Mouse (Mus musculus): ENCODE measurements around the gene Slc13a3. TPM values are rescaled to one million over a fixed set of nuclear protein-coding genes. Genes with fewer than 3 reads are reported as not detected.

The Slc13a3 gene
- total RNA-seq, 2 experiments from 2014 or later, result 18.7 to 19.9 TPM

GRCm38 (mm10) chr2:165486401-165486800, 13.4 kb upstream of the Slc13a3 start:
- DNase-seq (ENCODE audit: extremely low spot score in 1 of 2, low spot score in 2 of 2), result peak in 1 of 2 experiments; percentile 66
- intact Hi-C loops (cut with DNase I), result loop anchor here (5.0 to 10.0 kb wide), 2 partner anchors 94 to 412 kb away; no protein-coding TSS in a partner anchor

- DNase-seq (ENCODE audit: extremely low spot score in 1 of 2, low spot score in 2 of 2), result no peak
- intact Hi-C loops (cut with DNase I), result loop anchor here (5.0 to 10.0 kb wide), 2 partner anchors 94 to 411 kb away; no protein-coding TSS in a partner anchor
Measured at GRCm38 (mm10) chr2:165485826-165486225, 12.8 kb upstream of the Slc13a3 start.

GRCm38 (mm10) chr2:165484152-165484551, 11.1 kb upstream of the Slc13a3 start:
- no peak for DNase-seq (ENCODE audit: extremely low spot score in 1 of 2, low spot score in 2 of 2)
- intact Hi-C loops (cut with DNase I), result loop anchor here (10.0 kb wide), 1 partner anchor 409 kb away; no protein-coding TSS in a partner anchor

GRCm38 (mm10) chr2:165482003-165482402, 9.0 kb upstream of the Slc13a3 start:
- DNase-seq (ENCODE audit: extremely low spot score in 1 of 2, low spot score in 2 of 2), result peak in 1 of 2 experiments; percentile 64
- intact Hi-C loops (cut with DNase I), result loop anchor here (10.0 kb wide), 1 partner anchor 407 kb away; no protein-coding TSS in a partner anchor

- DNase-seq (ENCODE audit: extremely low spot score in 1 of 2, low spot score in 2 of 2), result no peak
- intact Hi-C loops (cut with DNase I), result no loop called here
Measured at GRCm38 (mm10) chr2:165475850-165476249, 2.8 kb upstream of the Slc13a3 start.

GRCm38 (mm10) chr2:165475412-165475811, 2.4 kb upstream of the Slc13a3 start:
- intact Hi-C loops (cut with DNase I), result no loop called here
- no peak for DNase-seq (ENCODE audit: extremely low spot score in 1 of 2, low spot score in 2 of 2)

- intact Hi-C loops (cut with DNase I), result no loop called here
Measured at GRCm38 (mm10) chr2:165471943-165472342, 1.1 kb downstream of the Slc13a3 start.

GRCm38 (mm10) chr2:165470167-165470566, 2.9 kb downstream of the Slc13a3 start:
- intact Hi-C loops (cut with DNase I), result no loop called here
- DNase-seq (ENCODE audit: extremely low spot score in 1 of 2, low spot score in 2 of 2), result peak in 1 of 2 experiments; percentile 66

More at GRCm38 (mm10) chr2:165471943-165472342, 1.1 kb downstream of the Slc13a3 start:
- no peak for DNase-seq (ENCODE audit: extremely low spot score in 1 of 2, low spot score in 2 of 2)

- intact Hi-C loops (cut with DNase I), result no loop called here
- peak in 1 of 2 experiments; percentile 78 for DNase-seq (ENCODE audit: extremely low spot score in 1 of 2, low spot score in 2 of 2)
Measured at GRCm38 (mm10) chr2:165467824-165468452, 5.1 kb downstream of the Slc13a3 start.

- intact Hi-C loops (cut with DNase I), result no loop called here
Measured at GRCm38 (mm10) chr2:165459663-165460062, 13.4 kb downstream of the Slc13a3 start.

GRCm38 (mm10) chr2:165458189-165458588, 14.8 kb downstream of the Slc13a3 start:
- intact Hi-C loops (cut with DNase I), result no loop called here
- DNase-seq (ENCODE audit: extremely low spot score in 1 of 2, low spot score in 2 of 2), result no peak

More at GRCm38 (mm10) chr2:165459663-165460062, 13.4 kb downstream of the Slc13a3 start:
- DNase-seq (ENCODE audit: extremely low spot score in 1 of 2, low spot score in 2 of 2), result no peak

GRCm38 (mm10) chr2:165456710-165457109, 16.3 kb downstream of the Slc13a3 start:
- intact Hi-C loops (cut with DNase I), result no loop called here

GRCm38 (mm10) chr2:165452730-165453693, 20.0 kb downstream of the Slc13a3 start:
- intact Hi-C loops (cut with DNase I), result no loop called here

More at GRCm38 (mm10) chr2:165456710-165457109, 16.3 kb downstream of the Slc13a3 start:
- DNase-seq (ENCODE audit: extremely low spot score in 1 of 2, low spot score in 2 of 2), result no peak

GRCm38 (mm10) chr2:165448475-165448874, 24.6 kb downstream of the Slc13a3 start:
- intact Hi-C loops (cut with DNase I), result no loop called here
- no peak for DNase-seq (ENCODE audit: extremely low spot score in 1 of 2, low spot score in 2 of 2)

More at GRCm38 (mm10) chr2:165452730-165453693, 20.0 kb downstream of the Slc13a3 start:
- DNase-seq (ENCODE audit: extremely low spot score in 1 of 2, low spot score in 2 of 2), result no peak

GRCm38 (mm10) chr2:165444861-165445260, 28.2 kb downstream of the Slc13a3 start:
- DNase-seq (ENCODE audit: extremely low spot score in 1 of 2, low spot score in 2 of 2), result no peak
- intact Hi-C loops (cut with DNase I), result no loop called here

- intact Hi-C loops (cut with DNase I), result no loop called here
- peak in 1 of 2 experiments; percentile 85 for DNase-seq (ENCODE audit: extremely low spot score in 1 of 2, low spot score in 2 of 2)
Measured at GRCm38 (mm10) chr2:165442981-165443380, 30.0 kb downstream of the Slc13a3 start.

GRCm38 (mm10) chr2:165441613-165442012, 31.4 kb downstream of the Slc13a3 start:
- intact Hi-C loops (cut with DNase I), result no loop called here
- DNase-seq (ENCODE audit: extremely low spot score in 1 of 2, low spot score in 2 of 2), result no peak

GRCm38 (mm10) chr2:165439613-165440012, 33.4 kb downstream of the Slc13a3 start:
- intact Hi-C loops (cut with DNase I), result no loop called here

GRCm38 (mm10) chr2:165438881-165439280, 34.1 kb downstream of the Slc13a3 start:
- intact Hi-C loops (cut with DNase I), result no loop called here
- no peak for DNase-seq (ENCODE audit: extremely low spot score in 1 of 2, low spot score in 2 of 2)

More at GRCm38 (mm10) chr2:165439613-165440012, 33.4 kb downstream of the Slc13a3 start:
- no peak for DNase-seq (ENCODE audit: extremely low spot score in 1 of 2, low spot score in 2 of 2)
